Mouse (Mus musculus): Measurements from ENCODE around the gene Man2c1. TPM values are rescaled to one million over a fixed set of nuclear protein-coding genes. Genes with fewer than 3 reads are reported as not detected.

Gene Man2c1
- 123 TPM for polyA plus RNA-seq (2017; shearing (Covaris generic))

DNA sequence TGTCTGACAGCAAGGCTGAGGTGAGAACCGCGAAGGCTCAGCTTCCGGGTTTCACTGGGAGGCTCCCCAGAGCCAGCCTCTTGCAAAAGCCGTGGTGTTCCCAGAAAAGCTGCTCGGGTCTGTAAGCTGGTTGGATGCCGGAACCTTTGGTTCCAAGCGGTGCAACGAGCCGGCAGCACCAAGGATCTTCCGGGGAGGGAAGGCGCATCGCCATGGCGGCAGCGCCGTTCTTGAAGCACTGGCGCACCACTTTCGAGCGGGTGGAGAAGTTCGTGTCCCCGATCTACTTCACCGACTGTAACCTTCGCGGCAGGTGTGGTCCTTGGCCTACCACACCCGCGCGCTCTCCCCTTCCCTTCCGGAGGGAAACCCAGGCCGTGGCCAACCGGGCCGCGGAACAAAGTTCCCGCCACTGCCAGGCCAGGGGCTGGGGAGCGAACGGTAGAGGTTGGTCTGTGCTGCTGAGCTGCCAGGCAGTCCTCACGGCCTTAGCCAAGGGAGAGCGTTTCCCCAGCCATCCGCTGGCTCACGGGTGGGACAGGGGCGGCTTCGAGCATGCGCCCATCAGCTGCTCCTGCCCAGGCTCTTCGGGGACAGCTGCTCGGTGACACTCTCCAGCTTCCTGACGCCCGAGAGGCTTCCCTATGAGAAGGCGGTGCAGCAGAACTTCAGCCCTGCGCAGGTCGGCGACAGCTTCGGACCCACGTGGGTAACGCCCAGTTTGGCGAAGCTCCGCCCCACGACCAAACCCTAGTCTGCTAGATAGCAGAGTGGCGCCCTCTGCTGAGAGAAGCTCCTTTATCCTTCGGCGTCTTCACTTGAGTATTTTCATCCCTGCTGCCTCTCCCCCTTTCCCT, at the start of gene Man2c1:
Man2c1 (plus strand) TSS at position 114 of the 857 bp plus-strand sequence.

DNA sequence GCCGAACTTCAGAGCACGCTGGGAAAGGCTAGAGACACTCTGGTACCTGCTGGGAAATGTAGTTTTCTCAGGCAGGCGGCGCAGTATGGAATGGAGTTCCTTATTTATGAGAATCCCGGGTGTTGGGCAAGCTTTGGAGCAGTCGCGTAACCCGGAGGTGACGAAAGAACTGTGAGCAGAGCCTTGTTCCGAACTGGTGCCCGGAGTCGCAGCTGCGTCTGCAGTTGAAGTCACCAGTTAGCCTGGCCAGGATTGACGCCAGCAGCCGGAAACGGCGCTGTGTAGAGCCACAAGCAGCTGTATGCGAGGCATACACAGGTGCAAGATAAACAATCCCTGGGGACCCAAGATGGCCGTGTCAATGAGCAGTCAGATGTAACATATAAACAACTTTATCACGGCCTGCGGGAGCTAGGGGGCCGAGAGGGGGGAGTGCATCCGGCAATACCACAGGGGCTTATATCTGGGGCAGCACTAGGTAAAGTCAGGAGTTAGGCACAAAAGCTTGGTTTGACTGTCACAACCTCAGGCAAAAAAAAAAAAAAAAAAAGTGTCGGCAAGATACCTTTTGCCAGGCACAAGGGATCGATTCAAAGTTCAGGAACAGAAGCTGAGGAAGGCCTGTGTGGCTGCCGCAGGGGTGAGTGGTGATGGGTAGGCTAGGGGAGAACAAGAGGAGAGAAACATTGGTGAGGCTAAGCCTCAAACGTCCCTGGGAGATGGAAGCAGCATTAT, 17.8 kb downstream of the Man2c1 start, which contains the start of gene Neil1:
Neil1 (minus strand) TSS at position 162 of the 735 bp plus-strand sequence.

DNA sequence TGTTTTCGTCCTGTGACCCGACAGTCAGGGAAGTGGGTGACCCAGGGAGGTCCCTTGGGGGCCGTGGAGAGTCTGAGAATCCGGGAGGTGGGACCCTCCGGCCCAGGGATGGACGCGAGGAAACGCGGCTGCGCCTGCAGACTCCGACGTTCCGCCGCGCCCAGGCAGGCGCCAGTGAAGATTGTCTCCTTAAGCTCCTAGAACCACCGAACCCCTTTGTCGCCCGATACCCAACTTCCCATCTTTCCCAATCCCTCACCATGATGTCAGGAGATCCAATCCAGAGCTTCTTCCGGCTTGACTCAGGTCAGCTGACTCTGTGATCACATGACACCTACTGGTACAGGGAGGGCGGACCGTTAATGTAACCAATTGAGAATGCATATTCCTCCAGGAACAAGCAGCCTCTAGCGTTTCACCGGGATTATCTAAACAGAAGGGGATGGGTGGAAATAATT, 27.6 kb downstream of the Man2c1 start, which contains the start of gene Commd4:
Commd4 (minus strand) TSS at position 319 of the 458 bp plus-strand sequence.

Other genes with a start within 250 kb of the Man2c1 start
- gene Snx33, start 202.3 kb upstream of the Man2c1 start, polyA plus RNA-seq (2017; shearing (Covaris generic)): 6.6 TPM
- gene Imp3, start 193.2 kb upstream of the Man2c1 start, polyA plus RNA-seq (2017; shearing (Covaris generic)): 106 TPM
- gene Snupn, start 179.8 kb upstream of the Man2c1 start, polyA plus RNA-seq (2017; shearing (Covaris generic)): 16.1 TPM
- gene Ptpn9, start 135.8 kb upstream of the Man2c1 start, polyA plus RNA-seq (2017; shearing (Covaris generic)): 11.8 TPM
- gene Sin3a, start 58.6 kb upstream of the Man2c1 start, polyA plus RNA-seq (2017; shearing (Covaris generic)): 38.9 TPM
- gene Neil1, start 17.6 kb downstream of the Man2c1 start, polyA plus RNA-seq (2017; shearing (Covaris generic)): 107 TPM
- 202 TPM for gene Commd4, start 27.6 kb downstream of the Man2c1 start, polyA plus RNA-seq (2017; shearing (Covaris generic))
- gene Trcg1, start 105.9 kb downstream of the Man2c1 start, polyA plus RNA-seq (2017; shearing (Covaris generic)): not detected
- gene 1700017B05Rik, start 131.9 kb downstream of the Man2c1 start, polyA plus RNA-seq (2017; shearing (Covaris generic)): 60.7 TPM

Measured in naive thymus-derived CD4-positive, alpha-beta T cell, adult 5 months (primary cell).